Mouse (Mus musculus) hindbrain, embryonic 16.5 days (tissue): ENCODE measurements around the gene Dbf4. TPM values are rescaled to one million over a fixed set of nuclear protein-coding genes. Genes with fewer than 3 reads are reported as not detected.

Source experiments
- ATAC-seq: fragments of 200-750 bp; cut with Nextera tagmentation; 2 replicates; pipeline ENCODE4 v1.8.0; 2017; ENCODE audit warnings: moderate TSS enrichment, moderate library complexity
- H3K27ac ChIP-seq: fragments of 300-500 bp; sonication (generic); 2 replicates; pipeline ENCODE4 v1.5.1; 2014; ENCODE audit warnings: low read depth, mild to moderate bottlenecking, control low read depth, low read length, moderate library complexity
- H3K27me3 ChIP-seq: fragments of 300-500 bp; sonication (generic); replicated peaks from 2 replicates; pipeline ENCODE4 v1.6.1; 2014; ENCODE audit warnings: low read length; ENCODE audit not compliant: control insufficient read depth, insufficient read depth
- H3K36me3 ChIP-seq: fragments of 300-500 bp; sonication (generic); 2 replicates; pipeline ENCODE4 v1.6.1; 2014; ENCODE audit warnings: mild to moderate bottlenecking, low read length, moderate library complexity, mixed read lengths; ENCODE audit not compliant: control insufficient read depth, insufficient read depth
- H3K4me1 ChIP-seq: fragments of 300-500 bp; sonication (generic); 2 replicates; pipeline ENCODE4 v1.6.1; 2014; ENCODE audit warnings: low read depth, low read length; ENCODE audit not compliant: control insufficient read depth, insufficient read depth
- H3K4me2 ChIP-seq: fragments of 300-500 bp; sonication (generic); 2 replicates; pipeline ENCODE4 v1.6.1; 2014; ENCODE audit warnings: mild to moderate bottlenecking, low read length, control low read depth, moderate library complexity
- H3K4me3 ChIP-seq: fragments of 300-500 bp; sonication (generic); 2 replicates; pipeline ENCODE4 v1.5.1; 2014; ENCODE audit warnings: mild to moderate bottlenecking, low read length, control low read depth, moderate library complexity
- H3K9ac ChIP-seq: fragments of 300-500 bp; sonication (generic); 2 replicates; pipeline ENCODE4 v1.6.1; 2014; ENCODE audit warnings: low read depth, mild to moderate bottlenecking, control low read depth, low read length, moderate library complexity
- H3K9me3 ChIP-seq: fragments of 300-500 bp; sonication (generic); 2 replicates; pipeline ENCODE4 v1.6.1; 2014; ENCODE audit warnings: mild to moderate bottlenecking, low read length, moderate library complexity; ENCODE audit not compliant: control insufficient read depth
- WGBS: fragments of 180-500 bp; shearing (Covaris S2); extraction: QIAGEN DNeasy Blood & Tissue Kit; methylation state at CpG from one replicate; pipeline ENCODE4 v1.1.7; 2014; 5-methylcytosine and 5-hydroxymethylcytosine counted together
- polyA plus RNA-seq: library from polyadenylated mRNA; unstranded; fragments of >200 nt; fragmentation: Nextera tagmentation; extraction: Ambion mirVana; gene quantifications from 2 replicates; pipeline ENCODE4 v1.2.1, GENCODE M21; 2015

Gene Dbf4
- polyA plus RNA-seq = 9.1 and 9.6 TPM in 2 replicates

DNA sequence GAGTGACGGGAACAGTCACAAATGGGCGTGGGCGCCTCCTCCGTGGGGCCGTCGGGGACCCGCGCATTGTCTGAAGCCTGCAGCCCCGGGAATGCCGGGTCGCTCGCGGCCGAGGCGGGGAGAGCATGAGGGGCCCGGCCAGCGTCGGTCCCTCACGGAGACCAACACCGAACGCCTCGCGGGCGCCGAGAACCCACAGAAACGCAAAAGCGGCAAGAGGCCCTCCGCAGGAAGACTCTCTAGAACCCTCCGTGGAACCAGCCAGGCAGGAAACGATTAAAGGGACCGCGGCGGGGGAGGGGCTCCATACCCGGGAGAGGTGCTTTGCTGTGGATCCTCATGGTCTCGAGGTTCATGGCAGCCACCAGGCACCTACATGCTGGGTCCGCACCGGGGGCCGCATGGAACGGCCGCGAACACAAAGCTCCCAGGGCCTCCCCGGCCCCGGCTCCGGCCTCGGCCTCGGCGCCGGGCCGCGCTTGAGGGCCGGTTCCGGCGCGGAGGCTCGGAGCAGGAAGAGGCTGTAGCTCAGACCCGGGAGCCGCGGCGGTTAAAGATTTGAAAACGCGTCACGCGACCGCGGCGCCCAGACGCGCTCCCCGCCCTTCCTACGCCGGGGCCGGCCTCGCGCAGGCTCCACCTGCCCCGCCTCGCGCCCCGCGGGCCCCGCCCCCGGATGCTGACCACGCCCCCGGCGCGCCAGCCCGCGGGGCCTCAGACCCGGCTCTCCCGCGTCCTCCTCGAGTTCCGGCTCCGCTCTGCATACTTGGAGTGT, at the start of gene Dbf4, which contains the start of gene Slc25a40:
TSS of gene Dbf4 (minus strand) at position 560 of the 775 bp plus-strand sequence.
TSS of gene Slc25a40 (plus strand) at position 694 of the 775 bp plus-strand sequence.
- Histone ChIP-seq H3K4me3 (peak within 1 kb of the TSS; percentile 61), H3K27me3 (no peaks in the 10 kb centered on the region), H3K36me3 (no peaks in the 10 kb centered on the region; the same call in 1 of the 2 replicates), H3K4me2 (peak within 1 kb of the TSS; percentile 92), H3K9ac (peak within 1 kb of the TSS; percentile 87), H3K4me1 (peaks cover 6% of the 10 kb centered on the region), H3K27ac (peak within 1 kb of the TSS; percentile 77), H3K9me3 (no peaks in the 10 kb centered on the region)
- WGBS = under 1% methylated on average over 66 of the region's 93 CpGs
- peak; percentile 98 for ATAC-seq

DNA sequence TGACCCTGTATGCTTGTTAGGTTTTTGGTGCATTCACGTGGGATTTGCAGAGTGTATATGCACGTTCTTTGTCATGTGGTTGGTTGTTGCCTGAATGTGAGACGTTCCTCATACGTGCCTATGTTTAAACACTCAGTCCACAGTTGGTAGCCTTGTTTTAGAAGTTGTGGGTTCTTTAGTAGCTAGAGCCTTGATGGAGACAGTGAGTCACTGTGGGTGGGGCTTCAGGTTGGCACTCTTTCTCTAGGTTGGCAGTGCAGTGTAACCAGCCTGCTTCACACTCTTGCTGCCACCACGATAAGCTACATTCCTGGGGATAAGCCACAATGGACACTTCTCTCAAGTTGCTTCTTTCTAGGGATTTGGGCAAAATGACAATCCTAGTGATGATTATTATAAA, 34.0 kb upstream of the Dbf4 start:
- no peak for ATAC-seq
- Histone ChIP-seq H3K4me2 (no peak overlapping the region), H3K4me3 (no peak overlapping the region), H3K9me3 (no peaks in the 10 kb centered on the region), H3K27ac (no peak overlapping the region), H3K36me3 (peaks cover 3% of the 10 kb centered on the region; the same call in 1 of the 2 replicates), H3K9ac (no peak overlapping the region), H3K27me3 (no peaks in the 10 kb centered on the region), H3K4me1 (no peaks in the 10 kb centered on the region)
- 84% methylated on average over 5 of the region's 5 CpGs for WGBS

DNA sequence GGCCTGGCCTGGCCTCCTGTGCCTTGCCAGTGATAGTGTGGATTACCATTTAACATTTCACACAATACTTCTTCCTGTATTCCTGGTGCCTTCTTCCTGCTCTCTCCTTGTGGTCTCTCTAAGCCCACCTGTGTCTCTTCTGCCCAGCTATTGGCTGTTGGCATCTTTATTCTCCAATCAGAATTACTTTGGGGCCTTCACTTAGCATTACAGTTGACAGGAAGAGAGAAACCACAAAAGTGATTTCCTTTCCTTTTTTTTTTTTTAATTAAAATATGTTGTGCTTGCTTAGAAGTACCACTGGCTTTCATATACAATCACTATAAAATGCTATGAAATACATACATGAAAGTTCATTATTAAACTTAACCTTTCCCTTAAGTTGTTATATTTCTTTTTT, 33.0 kb upstream of the Dbf4 start:
- no peak overlapping the region for H3K4me3 ChIP-seq
- H3K9ac ChIP-seq = no peak overlapping the region
- no peak for ATAC-seq
- no peak overlapping the region for H3K4me2 ChIP-seq
- H3K27me3 ChIP-seq = no peaks in the 10 kb centered on the region
- peaks cover 3% of the 10 kb centered on the region; the same call in 1 of the 2 replicates for H3K36me3 ChIP-seq
- H3K4me1 ChIP-seq = no peaks in the 10 kb centered on the region
- no peak overlapping the region for H3K27ac ChIP-seq
- H3K9me3 ChIP-seq = no peaks in the 10 kb centered on the region

DNA sequence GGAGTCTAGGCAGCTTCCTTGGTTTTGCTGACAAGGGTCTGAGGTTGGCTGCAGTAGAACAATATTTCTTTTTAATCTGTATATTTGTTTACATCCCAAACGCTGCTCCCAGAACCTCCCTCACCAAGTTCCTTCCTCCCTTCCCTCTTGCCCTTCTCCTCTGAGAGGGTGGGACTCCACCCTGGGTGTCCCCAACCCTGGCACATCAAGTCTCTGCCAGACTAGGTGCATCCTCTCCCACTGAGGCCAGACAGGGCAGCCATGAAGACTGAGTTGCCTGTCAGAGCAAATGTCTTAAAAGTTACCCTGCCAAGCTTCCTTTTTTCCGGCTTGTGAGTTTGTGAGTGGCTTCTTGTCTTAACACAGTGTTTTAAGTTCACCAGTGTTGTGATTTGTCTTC, 16.6 kb upstream of the Dbf4 start:
- Histone ChIP-seq H3K4me2 (no peak overlapping the region), H3K4me1 (no peaks in the 10 kb centered on the region), H3K27me3 (no peaks in the 10 kb centered on the region), H3K9me3 (no peaks in the 10 kb centered on the region), H3K4me3 (no peak overlapping the region), H3K27ac (no peak overlapping the region), H3K36me3 (no peaks in the 10 kb centered on the region), H3K9ac (no peak overlapping the region)
- no peak for ATAC-seq
- WGBS = 78% methylated on average over 2 of the region's 2 CpGs

DNA sequence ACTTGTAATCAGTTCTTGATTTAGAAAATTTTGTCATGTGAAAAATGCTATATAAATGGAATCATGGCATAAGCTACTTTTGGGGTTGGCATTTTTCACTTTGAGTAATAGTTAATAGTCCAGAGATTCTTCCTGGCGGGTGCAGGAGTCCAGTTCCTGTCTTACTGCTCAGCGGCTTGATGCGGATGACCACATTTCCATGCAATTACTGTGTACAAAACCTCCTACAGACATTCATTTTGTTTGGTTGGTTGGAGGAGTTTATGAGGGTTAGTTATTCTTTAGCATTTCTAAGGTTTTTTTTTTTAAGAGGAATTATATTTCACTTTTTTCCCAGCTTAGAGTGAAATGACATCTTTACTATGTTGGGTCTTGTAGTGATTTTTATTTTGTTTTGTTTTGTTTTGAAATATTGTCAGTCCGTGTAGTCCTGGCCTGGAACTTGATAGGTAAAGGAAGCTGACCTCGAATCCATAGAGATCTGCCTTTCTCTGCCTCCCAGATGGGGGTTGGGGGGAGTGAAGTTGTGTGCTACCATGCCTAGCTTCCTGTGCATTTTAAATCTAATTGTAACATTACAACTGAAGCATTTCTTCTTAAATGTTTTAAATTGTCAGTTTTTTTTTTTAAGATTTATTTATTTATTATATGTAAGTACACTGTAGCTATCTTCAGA, 15.1 kb upstream of the Dbf4 start:
- no peak for ATAC-seq

DNA sequence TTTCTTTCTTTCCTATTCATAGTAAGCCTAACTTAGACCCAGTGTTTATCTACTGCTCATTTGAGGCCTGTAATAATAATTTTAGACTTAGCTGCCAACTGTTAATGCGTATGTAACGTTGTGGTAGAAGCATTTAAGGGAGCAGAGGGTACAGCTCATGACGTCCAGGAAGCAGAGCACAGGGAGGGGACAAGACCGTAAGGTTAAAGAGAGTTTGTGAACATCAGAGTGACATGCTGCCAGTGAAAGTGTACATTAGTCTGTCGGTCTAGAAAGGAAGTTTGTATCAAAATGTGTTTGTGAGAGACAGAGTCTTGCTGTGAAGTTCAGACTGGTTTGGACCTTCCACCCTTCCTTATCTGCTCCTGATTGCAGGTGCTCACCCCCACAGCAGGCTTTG, 3.4 kb upstream of the Dbf4 start:
- no peak for ATAC-seq
- no peaks in the 10 kb centered on the region for H3K36me3 ChIP-seq
- H3K27ac ChIP-seq = no peak overlapping the region
- 82% methylated on average over 5 of the region's 5 CpGs for WGBS
- H3K27me3 ChIP-seq = no peaks in the 10 kb centered on the region
- H3K9me3 ChIP-seq = no peaks in the 10 kb centered on the region
- H3K4me2 ChIP-seq = no peak overlapping the region
- no peak overlapping the region for H3K9ac ChIP-seq
- H3K4me3 ChIP-seq = no peak overlapping the region
- H3K4me1 ChIP-seq = peaks cover 6% of the 10 kb centered on the region

More for the DNA sequence above, 15.1 kb upstream of the Dbf4 start:
- Histone ChIP-seq H3K4me2 (no peak overlapping the region), H3K36me3 (no peaks in the 10 kb centered on the region), H3K4me1 (no peaks in the 10 kb centered on the region), H3K27ac (no peak overlapping the region), H3K27me3 (no peaks in the 10 kb centered on the region), H3K4me3 (no peak overlapping the region), H3K9ac (no peak overlapping the region), H3K9me3 (no peaks in the 10 kb centered on the region)
- 91% methylated on average over 5 of the region's 5 CpGs for WGBS

DNA sequence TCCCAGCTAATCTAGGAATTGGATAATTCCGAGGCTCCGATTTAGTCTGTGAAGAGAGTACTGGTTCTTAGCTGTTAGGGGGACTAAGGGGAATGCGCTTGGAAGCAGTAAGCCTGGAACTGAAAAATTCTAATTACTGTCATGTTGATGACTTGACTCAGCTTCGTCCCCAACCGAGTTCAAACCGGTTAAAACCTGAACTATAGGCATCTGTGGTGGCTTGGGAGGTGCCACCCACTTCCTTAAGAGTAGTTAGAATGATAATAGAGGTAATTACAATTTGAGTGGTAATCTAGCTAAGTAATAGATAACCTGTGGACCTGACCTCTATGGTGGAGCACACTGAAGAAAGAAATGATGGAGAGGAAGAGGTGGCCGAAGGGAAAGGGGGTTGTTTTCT, 1.6 kb upstream of the Dbf4 start:
- H3K4me3 ChIP-seq = peak overlapping the region; percentile 61
- WGBS = 11% methylated on average over 7 of the region's 7 CpGs
- H3K9me3 ChIP-seq = no peaks in the 10 kb centered on the region
- no peaks in the 10 kb centered on the region for H3K36me3 ChIP-seq
- peak overlapping the region; percentile 92 for H3K4me2 ChIP-seq
- no peak for ATAC-seq
- peaks cover 6% of the 10 kb centered on the region for H3K4me1 ChIP-seq
- H3K9ac ChIP-seq = peak overlapping the region; percentile 11; the same call in 1 of the 2 replicates
- no peaks in the 10 kb centered on the region for H3K27me3 ChIP-seq
- H3K27ac ChIP-seq = no peak overlapping the region

DNA sequence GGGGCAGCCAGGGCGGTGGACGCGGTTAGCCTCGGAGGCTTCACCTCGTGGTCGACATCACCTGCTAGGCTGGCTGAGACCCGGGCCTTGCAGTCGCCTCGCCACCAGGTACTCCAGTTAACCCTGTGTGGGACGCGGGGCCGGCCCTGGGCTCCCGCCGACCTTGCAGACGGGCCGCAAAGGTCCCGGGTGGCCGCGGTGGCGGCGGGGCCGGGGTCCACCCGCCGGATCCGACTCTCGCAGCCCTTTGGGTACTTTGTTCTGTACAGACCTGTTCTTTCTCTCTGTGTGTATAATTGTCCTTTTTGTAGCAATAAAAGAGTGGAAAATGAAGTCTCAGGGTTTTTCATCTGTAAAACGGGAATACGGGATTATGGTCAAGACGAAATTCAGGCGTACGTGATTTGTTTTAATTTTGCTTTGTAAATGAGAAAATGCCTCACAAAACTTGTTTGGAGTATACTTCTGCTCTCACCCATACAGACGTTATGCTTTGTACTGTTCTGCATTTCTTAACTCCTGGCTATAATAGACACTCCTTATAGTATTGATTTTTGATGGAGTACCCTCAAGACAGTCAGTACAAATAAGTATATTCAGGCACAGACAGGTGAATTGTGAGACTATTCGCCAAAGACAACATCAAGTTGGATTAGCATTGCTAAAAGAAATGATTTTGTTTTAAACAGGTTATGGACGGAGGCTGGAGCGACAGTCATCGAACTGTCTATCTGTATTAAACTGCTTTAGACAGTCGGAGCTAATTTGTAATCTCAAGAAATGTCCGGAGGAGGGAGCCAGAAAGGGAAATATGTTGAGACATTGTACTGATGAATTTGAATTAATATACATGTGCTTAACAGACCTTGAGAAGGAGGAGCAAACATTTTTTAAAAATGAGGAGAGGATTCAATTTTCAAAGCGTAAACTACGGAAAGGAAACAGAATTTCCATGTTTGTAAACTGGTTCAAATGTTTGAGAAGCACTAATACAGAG, 714 bp upstream of the Dbf4 start:
- ATAC-seq = no peak
- WGBS = 1% methylated on average over 40 of the region's 40 CpGs
- H3K9me3 ChIP-seq = no peaks in the 10 kb centered on the region
- H3K4me1 ChIP-seq = peaks cover 6% of the 10 kb centered on the region
- no peaks in the 10 kb centered on the region for H3K27me3 ChIP-seq
- peak overlapping the region; percentile 61 for H3K4me3 ChIP-seq
- H3K9ac ChIP-seq = peak overlapping the region; percentile 87
- H3K4me2 ChIP-seq = peak overlapping the region; percentile 92
- H3K36me3 ChIP-seq = no peaks in the 10 kb centered on the region
- peak overlapping the region; percentile 77 for H3K27ac ChIP-seq
